Mouse (Mus musculus): ENCODE measurements around the gene Sgms1.

GRCm38 (mm10) chr19:32390116-32390515 lies 602 bp upstream of the Sgms1 start:
- TF ChIP-seq CTCF (IDR thresholded peaks at IDR 0.05; ENCODE audit: borderline replicate concordance, insufficient read depth, low read length) (no peak), POLR2A (IDR thresholded peaks at IDR 0.05; ENCODE audit: low read depth, low read length) (no peak)

Data from embryonic fibroblast, embryonic 13.5 days (primary cell).